Mouse (Mus musculus) thymus, postnatal 4 days (tissue): ENCODE measurements around the gene Vmn2r44.
"Not testable (repeated sequence)": the region's sequence is repeated elsewhere in the genome, so short reads cannot be mapped to it uniquely, and the experiment has no call there.

Experiments
- DNase-seq: peaks from one replicate; pipeline ENCODE4 v3.0.0; 2021

The Vmn2r44 gene

GRCm38 (mm10) chr7:8383233-8383632 lies at the start of gene Vmn2r44:
Gene Vmn2r44 (minus strand): TSS chr7:8383333.
- DNase-seq: not testable (repeated sequence)

- not testable (repeated sequence) for DNase-seq
Observed at GRCm38 (mm10) chr7:8357879-8358278, 25.3 kb downstream of the Vmn2r44 start.
